Mouse (Mus musculus): Measurements from ENCODE around the gene Top3b. TPM values are rescaled to one million over a fixed set of nuclear protein-coding genes. Genes with fewer than 3 reads are reported as not detected.
"Not testable (repeated sequence)": the region's sequence is repeated elsewhere in the genome, so short reads cannot be mapped to it uniquely, and the experiment has no call there.

The Top3b gene
- 10 to 100 TPM; 17.9 to 21.8 (median 19.7) TPM for total RNA-seq (2022)

DNA sequence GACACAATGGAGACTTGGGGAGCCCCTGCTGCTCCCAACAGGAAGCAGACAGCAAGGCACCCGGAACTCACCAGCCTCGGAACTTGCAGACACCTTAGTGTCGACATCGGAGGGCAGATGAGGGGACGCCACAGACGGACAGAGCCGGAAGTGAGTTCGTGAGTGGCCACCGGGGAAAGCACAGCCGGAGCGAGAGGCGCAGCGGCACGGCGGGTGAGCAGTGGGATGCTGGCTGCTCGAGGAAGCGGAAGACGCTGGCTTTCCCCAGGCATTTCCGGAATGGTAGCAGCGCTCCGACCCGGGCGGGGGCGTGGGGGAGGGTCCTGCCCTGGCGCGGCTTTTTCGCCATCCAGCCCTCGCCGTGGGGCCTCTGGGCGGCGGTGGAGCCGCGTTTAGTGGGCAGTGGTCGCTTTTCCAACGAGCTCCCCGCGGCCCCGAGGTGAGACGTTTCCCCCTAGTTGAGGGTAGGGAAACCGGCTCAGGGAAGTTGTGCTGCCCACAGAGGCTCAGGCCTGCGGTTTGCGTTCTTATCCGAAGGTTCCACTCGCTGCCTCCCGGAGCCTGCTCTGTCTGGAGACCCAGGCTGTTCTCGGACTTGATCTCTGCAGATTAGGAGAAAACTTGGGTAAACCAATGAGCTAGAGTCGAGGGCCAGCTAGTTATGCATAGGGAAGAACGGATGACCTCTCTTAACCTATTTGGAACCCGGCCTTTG, at the start of gene Top3b, which contains the start of gene Vpreb1:
Gene Top3b, plus strand, starts transcription at position 120 of the 715 bp plus-strand sequence.
Gene Vpreb1, minus strand, starts transcription at position 227 of the 715 bp plus-strand sequence.
- DNase-seq (ENCODE audit: low spot score in 2 of 2): peak; percentile 76 to 83

DNA sequence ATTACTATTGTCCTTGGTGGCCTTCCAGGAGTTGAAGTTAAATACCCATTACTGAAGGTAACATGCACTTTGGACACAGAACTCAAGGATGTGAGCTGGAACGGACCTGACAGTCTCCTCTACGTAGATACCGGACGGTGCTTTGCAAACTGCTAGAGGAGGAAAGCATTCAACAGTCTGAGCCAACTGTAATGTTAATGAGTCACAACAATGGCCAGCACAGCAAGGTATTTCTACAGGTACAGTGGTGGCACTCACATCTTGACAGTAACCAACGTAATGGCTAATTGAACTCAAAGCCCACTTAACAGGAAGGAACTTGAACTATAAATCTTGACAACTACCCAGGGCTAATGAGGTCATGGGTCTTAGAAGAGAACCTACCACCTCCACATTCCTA, 45.1 kb upstream of the Top3b start:
- no peak for DNase-seq (ENCODE audit: low spot score in 2 of 2)

DNA sequence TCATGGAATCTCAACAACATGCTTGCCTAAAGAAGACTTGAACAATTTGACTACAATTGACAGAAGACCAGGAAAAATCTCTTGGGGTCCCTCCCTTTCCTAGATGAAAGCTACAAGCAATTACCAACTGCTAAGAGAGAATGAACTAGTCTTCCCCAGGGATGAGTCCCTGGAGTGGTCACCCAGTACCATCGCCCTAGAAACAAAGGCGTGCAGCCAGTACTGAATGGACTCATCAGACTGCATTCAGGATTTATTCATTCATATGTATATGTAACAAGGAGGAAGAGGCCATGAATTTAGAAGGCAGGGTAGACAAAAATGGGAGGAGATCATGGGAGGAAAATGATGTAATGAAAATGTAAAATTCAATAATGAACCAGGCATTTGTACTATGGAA, 44.3 kb upstream of the Top3b start:
- no peak for DNase-seq (ENCODE audit: low spot score in 2 of 2)

DNA sequence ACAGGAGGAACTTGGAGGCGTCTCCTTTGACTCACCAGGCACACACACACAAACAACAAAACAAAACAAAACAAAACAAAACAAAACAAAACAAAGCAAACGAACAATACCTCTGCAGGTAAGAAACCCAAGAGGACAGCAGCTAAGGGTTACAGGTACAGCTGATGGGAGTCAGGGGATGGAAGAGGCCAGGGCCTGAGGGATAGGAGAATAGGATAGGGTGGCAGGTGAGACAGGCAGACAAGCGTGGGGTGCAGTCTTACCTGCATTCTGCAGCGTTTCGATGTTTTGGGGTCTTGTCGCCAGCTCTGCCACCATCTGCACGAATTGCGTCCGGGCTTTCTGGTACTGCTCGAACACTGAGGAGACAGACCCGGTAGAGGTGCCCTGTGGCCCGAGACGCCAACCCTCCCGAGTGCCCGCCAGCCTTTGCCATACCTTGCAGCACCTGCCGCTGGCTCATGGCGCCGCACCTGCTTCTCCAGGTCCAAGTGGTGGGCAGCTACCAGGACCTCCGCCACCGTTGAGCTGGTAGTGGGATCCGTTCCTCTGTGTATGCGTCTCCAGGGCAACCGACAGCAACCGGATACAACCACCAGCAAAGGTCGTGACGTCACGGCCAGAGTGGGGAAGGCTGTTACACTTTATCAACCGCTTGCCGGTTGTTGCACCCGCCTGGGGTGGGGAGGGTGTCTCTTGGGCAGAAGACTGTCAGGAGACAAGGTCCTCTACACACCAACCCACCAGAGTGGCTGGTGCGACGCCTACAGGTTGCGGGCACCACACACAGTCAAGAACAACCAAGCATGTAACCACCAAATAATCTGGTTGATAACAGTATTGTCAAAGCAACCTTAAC, 41.5 kb upstream of the Top3b start, which contains the start of gene Spag6l:
Gene Spag6l, minus strand, starts transcription at position 700 of the 859 bp plus-strand sequence.
- no peak for DNase-seq (ENCODE audit: low spot score in 2 of 2)

DNA sequence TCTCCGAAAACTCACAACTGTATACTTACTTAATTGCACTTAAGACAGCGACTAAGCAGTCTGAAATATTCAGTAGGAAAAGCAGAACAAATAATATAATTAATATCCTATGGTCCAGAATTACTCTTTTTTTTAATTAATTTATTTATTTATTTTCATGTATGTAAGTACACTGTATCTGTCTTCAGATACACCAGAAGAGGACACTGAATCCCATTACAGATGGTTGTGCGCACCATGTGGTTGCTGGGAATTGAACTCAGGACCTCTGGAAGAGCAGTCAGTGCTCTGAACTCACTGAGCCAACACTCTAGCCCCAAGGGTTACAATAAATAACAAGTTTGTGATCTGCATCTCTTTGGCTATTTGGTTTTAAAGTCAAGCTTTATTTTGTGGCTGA, 40.9 kb upstream of the Top3b start:
- DNase-seq (ENCODE audit: low spot score in 2 of 2): no peak

DNA sequence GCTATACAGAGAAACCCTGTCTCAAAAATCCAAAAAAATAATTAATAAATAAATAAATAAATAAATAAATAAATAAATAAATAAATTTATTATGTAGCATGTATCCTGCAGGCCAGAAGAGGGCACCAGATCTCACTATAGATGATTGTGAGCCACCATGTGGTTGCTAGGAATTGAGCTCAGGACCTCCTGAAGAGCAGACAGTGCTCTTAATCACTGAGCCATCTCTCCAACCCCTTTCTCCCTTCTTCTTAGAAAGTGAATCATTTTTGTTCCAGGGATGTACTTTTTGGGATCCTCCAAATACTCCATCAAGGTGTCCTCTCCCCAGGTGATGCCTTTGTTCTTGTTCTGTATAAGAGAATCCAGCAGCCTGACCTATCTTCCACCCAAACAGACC, 21.3 kb upstream of the Top3b start:
- DNase-seq (ENCODE audit: low spot score in 2 of 2): no peak

DNA sequence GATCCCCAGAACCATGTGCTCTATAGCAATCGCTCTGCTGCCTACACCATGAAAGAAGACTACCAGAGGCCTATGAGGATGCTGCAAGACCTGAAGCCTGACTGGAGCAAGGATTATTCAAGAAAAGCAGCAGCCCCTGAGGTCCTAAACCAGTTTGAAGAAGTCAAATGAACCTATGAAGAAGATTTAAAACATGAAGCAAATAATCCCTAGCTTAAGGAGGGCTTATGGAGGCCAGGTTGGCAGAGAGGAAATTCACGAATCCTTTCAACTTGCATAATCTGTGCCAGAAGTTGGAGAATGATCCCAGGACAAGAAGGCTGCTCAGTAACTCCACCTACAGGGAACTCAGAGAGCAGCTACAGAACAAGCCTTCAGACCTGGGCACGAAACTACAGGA, 18.1 kb upstream of the Top3b start:
- DNase-seq (ENCODE audit: low spot score in 2 of 2): no peak

DNA sequence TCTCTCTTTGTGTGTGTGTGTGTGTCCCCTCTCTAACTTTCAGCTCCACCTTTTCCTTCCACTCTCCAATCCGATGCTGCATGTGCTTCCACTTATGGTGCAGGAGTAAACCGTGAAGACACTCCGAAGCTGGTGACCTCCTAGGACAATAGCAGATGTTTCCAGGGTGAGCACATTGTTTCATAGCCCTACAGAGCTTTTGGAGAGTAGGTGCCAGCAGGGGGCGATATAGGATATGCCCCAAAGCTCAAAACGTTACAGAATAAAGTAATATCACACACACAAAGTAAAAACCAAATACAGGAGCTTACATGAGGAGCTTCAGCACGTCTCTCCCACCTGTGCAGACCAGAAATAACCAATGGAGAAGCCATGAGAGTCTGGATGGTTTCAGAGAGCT, 15.7 kb upstream of the Top3b start:
- no peak for DNase-seq (ENCODE audit: low spot score in 2 of 2)

DNA sequence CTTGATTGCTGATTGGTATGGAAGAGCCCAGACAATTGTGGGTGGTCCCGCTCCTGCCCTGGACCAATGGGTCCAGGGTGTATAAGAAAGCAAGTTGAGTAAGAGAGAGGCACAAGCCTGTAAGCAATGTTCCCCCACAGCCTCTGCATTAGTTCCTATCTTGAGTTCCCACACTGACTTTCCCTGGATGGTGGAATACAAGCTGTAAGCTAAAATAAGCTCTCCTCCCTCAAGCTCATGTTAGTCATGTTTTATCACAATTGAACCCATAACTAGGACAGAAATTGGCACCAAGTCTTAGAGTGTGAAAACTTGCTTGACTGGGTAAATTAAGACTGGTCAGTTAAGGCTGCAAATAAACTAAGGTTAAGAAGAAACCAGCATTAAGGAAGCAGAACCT, 15.0 kb upstream of the Top3b start:
- no peak for DNase-seq (ENCODE audit: low spot score in 2 of 2)

DNA sequence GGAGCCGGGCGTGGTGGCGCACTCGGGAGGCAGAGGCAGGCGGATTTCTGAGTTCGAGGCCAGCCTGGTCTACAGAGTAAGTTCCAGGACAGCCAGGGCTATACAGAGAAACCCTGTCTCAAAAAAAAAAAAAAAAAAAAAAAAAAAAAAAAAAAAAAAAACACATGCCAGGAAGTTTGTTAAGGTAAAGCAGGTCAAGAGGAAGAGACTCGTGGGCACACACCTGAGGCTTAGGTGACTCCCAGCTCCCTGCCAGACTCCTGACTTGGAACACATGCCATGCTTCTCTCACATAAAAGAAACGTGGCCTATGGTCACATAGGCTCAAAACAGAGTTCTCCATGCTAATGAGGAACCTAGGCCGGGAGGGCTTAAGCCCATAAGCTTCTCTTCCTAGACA, 14.5 kb upstream of the Top3b start:
- not testable (repeated sequence) for DNase-seq (ENCODE audit: low spot score in 2 of 2)

DNA sequence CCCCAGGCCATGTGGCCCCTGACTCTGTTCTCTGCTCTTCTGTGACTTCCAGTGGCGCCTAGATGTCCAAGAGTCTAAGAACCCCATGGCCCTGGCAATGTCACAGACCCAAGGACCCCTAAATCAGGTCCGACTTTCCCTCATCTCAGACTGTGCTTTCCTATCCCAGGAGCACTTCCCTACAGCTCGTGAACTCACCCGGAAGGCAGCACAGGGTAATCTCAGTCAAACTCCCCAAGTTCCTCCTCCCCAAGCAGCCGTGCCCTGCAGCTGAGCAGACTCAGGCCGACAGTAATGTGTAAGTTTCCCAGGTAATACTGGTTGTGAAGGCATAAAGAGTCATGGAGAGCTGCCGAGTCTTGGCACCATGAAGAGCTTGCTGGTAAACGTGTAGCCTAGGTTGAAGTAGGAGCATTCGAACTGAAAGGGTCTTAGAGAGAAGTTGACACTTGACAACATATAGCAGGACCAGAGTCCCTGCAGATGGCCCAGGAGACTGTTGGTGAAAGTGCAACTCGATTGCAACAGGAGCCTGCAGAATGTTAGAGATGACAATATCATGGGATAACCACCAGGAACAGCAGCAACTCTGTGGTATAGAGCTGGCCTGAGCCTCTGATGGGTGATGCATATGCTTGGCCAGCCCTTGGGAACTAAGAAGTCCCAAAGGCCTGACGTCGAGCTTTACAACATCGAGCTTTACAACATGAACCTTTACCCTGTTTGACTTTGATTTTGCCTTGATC, 13.6 kb upstream of the Top3b start:
- DNase-seq (ENCODE audit: low spot score in 2 of 2): no peak

DNA sequence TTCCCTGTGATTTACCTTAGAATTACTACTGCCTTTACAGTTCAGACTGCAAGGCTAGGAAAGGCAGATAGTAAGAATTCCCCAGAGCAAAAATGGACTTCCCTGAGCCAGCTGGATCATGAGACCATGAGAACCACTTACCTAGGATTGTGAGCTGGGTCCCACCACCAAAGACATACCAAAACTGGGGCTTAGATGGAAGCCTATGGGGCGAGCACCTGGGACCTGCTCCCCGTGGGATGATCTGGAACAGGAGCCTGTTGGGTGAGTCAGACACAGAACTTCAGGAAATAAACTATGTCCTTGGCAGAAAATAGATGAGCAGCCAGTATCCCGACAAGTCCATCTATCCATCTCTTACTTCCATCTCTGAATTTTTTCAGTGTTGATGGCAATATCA, 8.2 kb upstream of the Top3b start:
- DNase-seq (ENCODE audit: low spot score in 2 of 2): no peak

DNA sequence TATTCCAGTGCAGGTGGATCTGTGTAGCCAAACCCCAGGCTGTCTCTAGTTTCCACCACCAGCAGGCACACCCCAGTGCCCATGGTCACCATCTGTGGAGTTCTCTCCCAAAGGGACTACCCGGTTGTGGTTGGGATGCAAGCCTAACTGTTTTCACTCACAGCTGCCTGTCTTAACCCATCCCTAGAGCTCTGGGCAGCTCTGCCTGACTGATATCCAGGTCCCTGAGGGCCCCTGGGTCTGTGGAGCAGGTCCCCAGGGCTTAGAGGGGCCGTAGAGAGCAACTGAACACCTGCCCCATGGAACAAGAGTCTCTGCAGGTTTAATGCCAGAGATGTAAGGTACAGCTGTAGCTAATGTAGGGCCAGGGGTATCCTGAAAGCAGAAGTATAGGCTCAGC, 6.6 kb upstream of the Top3b start, which contains the start of gene Igll1:
Gene Igll1, minus strand, starts transcription at position 8 of the 400 bp plus-strand sequence.
- DNase-seq (ENCODE audit: low spot score in 2 of 2): no peak

DNA sequence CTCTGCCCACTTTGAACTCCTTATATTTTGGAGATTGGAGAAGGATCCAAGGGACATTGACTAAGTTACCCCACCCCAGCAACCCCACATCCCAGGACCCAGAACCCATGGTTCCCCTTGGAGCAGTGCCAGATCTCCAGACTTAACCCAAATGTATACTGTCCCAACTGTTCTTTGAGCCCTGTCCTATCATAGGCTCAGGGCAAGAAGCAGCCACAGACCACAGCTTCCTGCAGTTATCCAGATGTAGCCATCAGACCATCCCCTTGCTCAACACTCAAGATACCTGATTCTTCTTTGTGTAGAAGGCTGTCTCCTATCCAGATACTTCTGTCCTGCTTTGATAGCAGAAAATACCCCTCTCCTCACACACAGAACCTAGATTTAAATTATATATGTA, 5.3 kb upstream of the Top3b start:
- no peak for DNase-seq (ENCODE audit: low spot score in 2 of 2)

DNA sequence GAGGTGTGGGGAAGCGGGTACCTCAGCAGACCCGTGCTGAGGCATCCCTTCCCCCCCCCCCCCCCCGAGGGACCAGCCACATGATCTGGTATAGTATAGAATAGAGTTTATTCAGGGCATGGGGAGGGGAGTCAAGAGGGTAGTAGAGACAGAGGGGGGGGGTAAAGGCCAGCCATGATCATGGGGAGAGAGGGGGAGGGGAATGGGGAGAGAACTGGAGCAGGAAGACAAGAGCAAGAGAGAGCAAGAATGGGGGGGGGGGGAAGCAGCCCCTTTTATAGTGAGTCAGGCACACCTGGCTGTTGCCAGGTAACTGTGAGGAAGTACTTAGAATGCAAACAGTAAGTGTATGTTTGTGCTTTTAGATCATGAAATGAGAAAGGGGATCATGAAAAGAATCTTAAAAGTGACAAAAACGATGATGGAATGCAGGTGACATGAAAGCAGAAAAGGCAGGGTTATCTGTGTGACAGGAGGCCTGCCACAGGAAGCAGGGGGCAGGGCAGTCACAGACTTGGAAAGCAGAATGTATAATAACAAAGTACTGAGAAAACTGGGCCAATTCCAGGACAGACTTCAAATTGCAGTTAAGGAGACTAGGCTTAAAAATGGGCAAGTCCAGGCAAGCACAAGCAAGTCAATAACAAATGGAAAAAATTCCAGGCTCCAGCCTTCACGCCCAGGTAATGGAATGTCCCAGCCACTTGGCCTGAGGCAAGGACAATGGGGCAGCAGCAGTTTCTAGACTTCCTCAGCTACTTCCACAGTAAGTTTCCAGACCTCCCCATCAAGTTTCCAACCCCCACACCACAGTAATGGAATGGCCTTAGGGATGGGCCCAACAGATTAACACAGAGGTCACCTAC, 4.6 kb upstream of the Top3b start:
- DNase-seq (ENCODE audit: low spot score in 2 of 2): no peak

DNA sequence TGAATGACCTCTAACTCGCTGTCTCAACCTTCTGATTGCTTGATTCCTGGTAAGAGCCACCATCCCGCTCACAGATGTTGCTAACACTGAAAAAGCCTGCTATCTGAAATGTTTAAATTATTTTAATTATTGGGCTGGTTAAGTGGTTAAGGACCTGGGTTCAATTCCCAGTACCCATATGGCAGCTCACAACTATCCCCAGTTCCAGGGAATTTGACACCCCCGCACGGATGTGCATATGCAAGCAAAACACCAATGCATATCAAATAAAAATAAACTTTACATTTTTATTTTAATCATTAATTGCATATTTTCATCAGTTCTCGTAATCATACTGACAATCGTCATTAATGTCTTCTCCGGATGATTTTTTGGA, 307 bp upstream of the Top3b start:
- no peak for DNase-seq (ENCODE audit: low spot score in 2 of 2)

DNA sequence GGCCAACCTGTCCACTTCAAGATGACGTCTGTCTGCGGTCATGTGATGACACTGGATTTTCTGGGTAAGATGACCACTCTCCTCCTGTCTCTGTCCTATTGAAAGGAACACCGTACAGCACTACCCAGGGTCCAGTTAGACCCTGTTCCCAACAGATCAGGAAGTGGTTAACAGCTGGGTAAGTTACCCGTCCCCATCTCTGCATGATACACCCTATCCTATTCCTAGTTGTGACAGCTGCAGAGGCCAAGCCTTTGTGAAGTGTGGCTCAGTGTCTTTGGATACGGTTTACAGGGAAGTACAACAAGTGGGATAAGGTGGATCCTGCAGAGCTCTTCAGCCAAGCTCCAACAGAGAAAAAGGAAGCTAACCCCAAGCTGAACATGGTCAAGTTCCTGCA, 8.5 kb downstream of the Top3b start:
- no peak for DNase-seq (ENCODE audit: low spot score in 2 of 2)

DNA sequence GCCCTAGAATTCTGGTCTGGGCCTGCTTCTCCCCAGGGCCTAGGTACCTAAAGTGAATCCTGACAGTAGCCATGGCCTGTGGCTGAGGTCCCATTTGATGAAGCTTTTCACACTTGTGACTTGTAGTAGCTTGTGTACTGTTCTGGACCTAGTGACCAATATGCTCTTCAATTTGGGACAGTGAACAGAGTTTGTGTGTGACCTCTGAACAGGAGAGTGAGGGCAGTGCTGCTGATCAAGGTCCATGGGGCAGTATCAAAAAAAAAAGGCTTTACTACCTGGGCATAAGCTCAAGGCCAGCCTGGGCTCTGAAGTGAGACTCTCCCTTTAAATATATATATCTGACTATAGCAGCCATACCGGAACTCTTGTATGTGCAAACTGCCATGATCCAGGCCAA, 17.8 kb downstream of the Top3b start:
- DNase-seq (ENCODE audit: low spot score in 2 of 2): no peak

DNA sequence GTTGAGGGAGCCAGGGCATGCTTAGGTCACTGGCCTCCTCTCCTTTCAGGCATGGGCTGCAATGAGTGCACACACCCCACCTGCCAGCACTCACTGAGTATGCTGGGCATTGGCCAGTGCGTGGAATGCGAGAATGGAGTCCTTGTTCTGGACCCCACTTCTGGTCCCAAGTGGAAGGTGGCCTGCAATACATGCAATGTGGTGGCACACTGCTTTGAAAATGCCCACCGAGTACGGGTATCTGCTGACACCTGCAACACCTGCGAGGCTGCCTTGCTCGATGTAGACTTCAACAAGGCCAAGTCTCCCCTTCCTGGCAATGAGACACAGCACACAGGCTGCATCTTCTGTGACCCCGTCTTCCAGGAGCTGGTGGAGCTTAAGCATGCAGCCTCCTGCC, 21.8 kb downstream of the Top3b start:
- DNase-seq (ENCODE audit: low spot score in 2 of 2): no peak

DNA sequence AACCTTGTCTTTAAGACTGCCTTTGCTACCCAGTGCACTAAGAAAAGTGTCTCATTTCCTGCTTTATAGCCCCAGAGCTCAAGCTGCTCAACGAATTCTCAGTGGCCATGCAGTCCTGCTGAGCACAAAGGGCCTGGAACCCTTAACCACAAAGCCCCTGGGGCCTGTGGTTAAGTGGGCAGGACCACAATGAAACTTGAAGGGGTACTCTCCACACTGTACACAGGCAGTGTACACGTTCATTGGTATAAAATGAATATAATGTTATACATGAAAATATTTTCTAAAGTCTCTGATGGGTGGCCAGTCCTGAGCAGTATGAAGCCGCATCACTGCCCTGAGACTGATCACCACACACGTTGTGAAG, 25.5 kb downstream of the Top3b start:
- no peak for DNase-seq (ENCODE audit: low spot score in 2 of 2)

All from gastrocnemius, adult 8-10 months (tissue).